ENCODE assay signal across 10 mouse cellular contexts in genomic region chr4:49285340-49286196, GRCm38 (mm10).
DNase-seq lines count a peak whose midpoint lies in the region; ATAC-seq and TF ChIP-seq lines count a peak whose summit lies in the region.
"Had no signal": no experiment of that assay in that cellular context is flagged by ENCODE, and none has a peak within 500 bp of the region (broad histone marks: within the 10 kb centered on the region; RNA-seq: fewer than 3 reads in every experiment).

No protein-coding gene starts in this region.

- H3K36me3 ChIP-seq in kidney, postnatal 0 days (ENCODE audit: insufficient read depth, low read length) = no peaks in the 10 kb centered on the region
- no peaks in the 10 kb centered on the region for H3K36me3 ChIP-seq in CH12.LX (replicated peaks in 1 of 2; ENCODE audit: control insufficient read depth in 1 of 2, insufficient read depth in 1 of 2, low read length in 1 of 2)
- H3K36me3 ChIP-seq in heart, adult 2 months (ENCODE audit: control insufficient read depth, insufficient read depth, low read length) = no peaks in the 10 kb centered on the region
- H3K36me3 ChIP-seq: G1E; liver, embryonic 13.5 days had no signal

- no peaks in the 10 kb centered on the region for H3K9me3 ChIP-seq in kidney, postnatal 0 days (replicated peaks; ENCODE audit: low read length)
- no peaks in the 10 kb centered on the region for H3K9me3 ChIP-seq in CH12.LX (replicated peaks; ENCODE audit: low read length)
- H3K9me3 ChIP-seq: G1E; liver, embryonic 13.5 days had no signal

- 0 out of 2 replicates have a peak, but pooled peaks cover 3% of the 10 kb centered on the region for H3K4me1 ChIP-seq in kidney, postnatal 0 days (replicated peaks; ENCODE audit: insufficient read depth, low read length)
- peaks cover 0 to 15% of the 10 kb centered on the region in 2 experiments; a peak in 2 of 4 replicates for H3K4me1 ChIP-seq in CH12.LX (ENCODE audit: control insufficient read depth in 1 of 2, insufficient read depth in 2 of 2)
- H3K4me1 ChIP-seq in heart, adult 2 months (ENCODE audit: control insufficient read depth, insufficient read depth, low read length) = 0 out of 2 replicates have a peak, but pooled peaks cover 1% of the 10 kb centered on the region
- H3K4me1 ChIP-seq: liver, embryonic 13.5 days had no signal

- H3K27me3 ChIP-seq in kidney, postnatal 0 days (ENCODE audit: insufficient read depth, low read length) = no peaks in the 10 kb centered on the region
- no peaks in the 10 kb centered on the region for H3K27me3 ChIP-seq in CH12.LX (replicated peaks)
- H3K27me3 ChIP-seq in heart, adult 2 months (ENCODE audit: control insufficient read depth, insufficient read depth, low read length) = no peaks in the 10 kb centered on the region
- H3K27me3 ChIP-seq: liver, embryonic 13.5 days had no signal

- DNase-seq in kidney, postnatal 0 days (ENCODE audit: low spot score) = peak; percentile 43
- no peak for DNase-seq in kidney, postnatal 36 days
- DNase-seq in CH12.LX (ENCODE audit: extremely low read depth) = peak; percentile 10
- peak; percentile 36 for DNase-seq in embryo, embryonic 11 days
- DNase-seq in adrenal gland, postnatal 36 days = no peak
- DNase-seq in heart, adult 2 months = no peak
- DNase-seq in heart, postnatal 14 days = no peak
- DNase-seq: liver, embryonic 13.5 days had no signal

- H3K4me2 ChIP-seq in kidney, postnatal 0 days (ENCODE audit: low read length) = no peak overlapping the region
- no peak overlapping the region for H3K4me2 ChIP-seq in CH12.LX (ENCODE audit: insufficient read depth, low read depth, poor library complexity, severe bottlenecking)
- H3K4me2 ChIP-seq: liver, embryonic 13.5 days had no signal

- TF ChIP-seq POLR2A in CH12.LX (IDR thresholded peaks at IDR 0.05; ENCODE audit: low read depth, low read length) = no peak
- no peak for TF ChIP-seq POLR2A in heart, adult 2 months (IDR thresholded peaks at IDR 0.05; ENCODE audit: insufficient read depth, low read depth, low read length)

- peak overlapping the region; percentile 19; the same call in 1 of the 2 replicates for H3K27ac ChIP-seq in kidney, postnatal 0 days
- no peak overlapping the region for H3K27ac ChIP-seq in CH12.LX (ENCODE audit: insufficient read depth, low read depth)
- no peak overlapping the region for H3K27ac ChIP-seq in heart, adult 2 months
- H3K27ac ChIP-seq: liver, embryonic 13.5 days had no signal

- H3K79me2 ChIP-seq in CH12.LX (replicated peaks; ENCODE audit: control insufficient read depth, extremely low read depth, insufficient read depth, poor library complexity, severe bottlenecking) = no peaks in the 10 kb centered on the region
- no peaks in the 10 kb centered on the region for H3K79me2 ChIP-seq in heart, adult 2 months (replicated peaks; ENCODE audit: control insufficient read depth, insufficient read depth, low read length)

- WGBS in kidney, postnatal 0 days = 52% methylated on average over 15 of the region's 15 CpGs
- 52% methylated on average over 15 of the region's 15 CpGs for WGBS in heart, adult 2 months

- dilution Hi-C loops in CH12.LX (cut with MboI; ENCODE audit: extremely low pct_ligation_motif_present, extremely low pct_unique_long_range_greater_than_20kb, low sequenced_read_pairs) = no loop called here

- TF ChIP-seq EP300 in CH12.LX (IDR thresholded peaks at IDR 0.05; ENCODE audit: low read length) = no peak
- no peak for TF ChIP-seq EP300 in heart, adult 2 months (IDR thresholded peaks at IDR 0.05; ENCODE audit: insufficient read depth, low read depth, low read length)

- no peak for TF ChIP-seq CTCF in kidney, postnatal 0 days (IDR thresholded peaks at IDR 0.05; ENCODE audit: low read depth)
- TF ChIP-seq CTCF in CH12.LX (conservative IDR thresholded peaks at IDR 0.05 in 1 of 2, IDR thresholded peaks at IDR 0.05 in 1 of 2; ENCODE audit: low read depth in 2 of 2, low read length in 2 of 2) = no peak
- no peak for TF ChIP-seq CTCF in heart, adult 2 months (IDR thresholded peaks at IDR 0.05)

- TF ChIP-seq RAD21 in CH12.LX (IDR thresholded peaks at IDR 0.05; ENCODE audit: low read depth, low read length) = no peak

- intact Hi-C loops in heart, adult 2 months (cut with DNase I) = no loop called here
- intact Hi-C loops in heart, postnatal 14 days (cut with DNase I) = no loop called here

- no peak overlapping the region for H3K4me3 ChIP-seq in kidney, postnatal 0 days (replicated peaks; ENCODE audit: low read depth, low read length)
- H3K4me3 ChIP-seq in CH12.LX (replicated peaks in 1 of 3; ENCODE audit: low read depth in 2 of 3, low read length in 2 of 3, poor library complexity in 1 of 3) = no peak overlapping the region
- H3K4me3 ChIP-seq in heart, adult 2 months = no peak overlapping the region
- H3K4me3 ChIP-seq: liver, embryonic 13.5 days had no signal

- ATAC-seq in kidney, postnatal 0 days (replicated peaks; ENCODE audit: low FRiP score, low read depth) = peak; percentile 66; the same call in 1 of the 2 replicates
- ATAC-seq in megakaryocyte progenitor cell, adult 5-6 weeks (replicated peaks; ENCODE audit: poor library complexity) = peak; percentile 42

- in situ Hi-C loops in CH12.LX (cut with MboI; ENCODE audit: low pct_ligation_motif_present, low pct_unique_long_range_greater_than_20kb, low sequenced_read_pairs) = no loop called here

- H3K9ac ChIP-seq in kidney, postnatal 0 days (ENCODE audit: low read depth, low read length) = no peak overlapping the region
- no peak overlapping the region for H3K9ac ChIP-seq in CH12.LX (ENCODE audit: insufficient read depth, low read depth)
- no peak overlapping the region for H3K9ac ChIP-seq in heart, adult 2 months (ENCODE audit: low read depth, low read length)
- H3K9ac ChIP-seq: liver, embryonic 13.5 days had no signal

TF ChIP-seq in CH12.LX, 34 proteins besides CTCF, POLR2A, EP300 and RAD21:
- TF ChIP-seq PAX5 (IDR thresholded peaks at IDR 0.05; ENCODE audit: low read length) = no peak

Comparison
In these comparisons a context has a peak if more than half of its experiments do, and no peak if none do; other contexts are left out.
1. DNase-seq: peak in kidney, postnatal 0 days (single experiment), CH12.LX (single experiment) and embryo, embryonic 11 days (single experiment); none in kidney, postnatal 36 days (0 of 2), adrenal gland, postnatal 36 days (0 of 2), heart, adult 2 months (0 of 2) and heart, postnatal 14 days (0 of 2).